Mouse (Mus musculus): Measurements from ENCODE around the gene Sycn.

Sycn gene

DNA sequence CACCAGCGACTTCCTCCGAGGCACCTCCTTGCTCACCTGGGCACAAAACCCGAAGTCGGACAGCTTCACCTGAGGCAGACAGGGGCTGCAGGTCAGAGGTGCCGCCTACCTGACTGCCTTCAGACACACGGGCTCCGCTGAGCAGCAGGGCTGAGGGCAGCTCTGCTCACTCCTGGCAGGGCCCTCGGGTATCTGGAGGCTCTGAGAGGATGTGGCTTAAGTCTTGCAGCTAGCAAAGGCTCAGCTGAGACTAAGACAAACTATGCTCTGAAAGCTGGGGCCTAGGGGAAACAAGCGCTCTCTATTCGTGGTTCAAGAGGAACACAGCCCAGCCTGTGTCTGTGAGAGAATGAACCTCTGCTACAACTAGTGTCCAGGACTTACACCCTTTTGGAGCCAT lies 20.2 kb downstream of the Sycn start:
- no peak for DNase-seq

GRCm38 (mm10) chr7:28561967-28562366 lies 21.3 kb downstream of the Sycn start:
- DNase-seq: no peak

DNA sequence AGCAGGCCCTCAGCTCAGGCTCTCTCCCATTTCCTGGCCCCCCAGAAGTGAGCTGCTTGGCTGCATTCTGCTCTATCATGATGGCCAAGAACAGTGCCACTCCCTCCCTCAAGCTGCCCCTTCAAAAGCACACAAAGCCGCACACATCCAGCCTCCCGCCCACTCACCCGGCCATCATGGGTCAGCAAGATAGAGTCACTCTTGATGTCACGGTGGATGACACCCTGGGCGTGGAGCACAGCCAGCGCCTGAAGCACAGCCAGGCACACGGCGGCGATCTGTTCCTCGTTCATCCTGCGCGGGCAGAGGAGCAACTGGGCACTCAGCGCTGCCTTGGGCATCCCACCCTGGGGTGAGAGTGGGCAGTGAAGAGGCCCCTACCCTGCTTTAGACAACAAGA lies 21.7 kb downstream of the Sycn start:
- DNase-seq: no peak

DNA sequence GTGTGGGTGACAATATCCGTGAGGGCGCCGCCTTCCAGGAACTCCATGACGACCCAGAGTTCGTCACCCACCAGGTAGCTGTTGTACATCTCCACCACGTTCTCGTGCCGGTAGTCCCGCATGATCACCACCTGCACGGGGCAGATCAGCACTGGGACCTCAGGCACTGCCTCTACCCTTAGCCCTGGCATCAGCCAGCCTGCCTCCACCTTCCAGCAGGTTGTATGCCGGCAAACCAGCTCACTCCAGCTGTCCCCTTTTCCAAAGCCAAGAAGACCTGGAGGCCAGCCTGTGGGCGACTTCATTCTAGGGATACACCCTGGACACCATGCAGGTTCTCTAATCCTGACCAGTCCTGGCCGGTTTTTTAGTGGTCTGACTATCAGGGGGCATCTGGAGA lies 22.3 kb downstream of the Sycn start:
- DNase-seq: no peak

DNA sequence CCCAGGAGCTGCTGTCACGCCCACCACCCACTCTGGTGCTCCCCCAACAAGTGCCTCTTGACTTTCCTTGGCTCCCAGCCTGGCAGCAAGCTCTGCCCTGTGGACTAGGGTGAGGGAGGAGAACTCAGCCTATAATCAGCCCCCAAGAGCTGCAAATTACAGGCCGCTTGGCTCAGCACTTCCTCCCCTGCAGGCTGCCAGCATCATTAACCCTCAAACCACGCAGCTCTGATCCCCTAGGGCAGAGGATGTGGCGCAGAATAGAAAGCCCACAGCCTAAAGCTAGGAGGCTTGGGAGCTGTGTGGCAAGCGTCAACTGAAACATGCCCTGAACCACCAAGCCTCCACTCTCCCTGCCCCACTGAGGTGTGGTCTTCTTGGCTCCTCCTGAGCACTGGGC lies 24.7 kb downstream of the Sycn start:
- DNase-seq: no peak

DNA sequence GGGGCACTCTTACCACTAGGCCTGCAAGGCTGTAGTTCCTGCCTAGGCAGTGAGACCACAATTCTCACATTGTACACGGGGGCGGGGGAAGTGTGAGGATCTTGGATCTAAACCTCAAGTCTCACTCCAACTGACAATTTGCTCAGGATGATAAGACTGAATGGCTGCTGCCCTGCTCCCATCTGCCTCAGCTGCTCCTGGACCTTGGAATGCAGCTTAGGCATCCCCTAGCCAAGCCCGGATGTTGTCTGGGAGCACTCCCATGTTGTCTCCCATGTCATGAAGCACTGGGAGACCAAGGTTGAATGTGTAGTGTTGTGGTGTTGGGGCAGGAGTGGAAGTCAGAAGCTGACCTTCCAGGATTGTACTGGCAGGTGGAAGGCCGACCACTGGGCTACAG lies 26.9 kb downstream of the Sycn start:
- no peak for DNase-seq

GRCm38 (mm10) chr7:28568253-28568652 lies 27.6 kb downstream of the Sycn start:
- DNase-seq: peak; percentile 92

GRCm38 (mm10) chr7:28570291-28570981 lies 29.8 kb downstream of the Sycn start:
- peak; percentile 95 for DNase-seq

GRCm38 (mm10) chr7:28570982-28571682 lies 30.4 kb downstream of the Sycn start:
- DNase-seq: no peak

DNA sequence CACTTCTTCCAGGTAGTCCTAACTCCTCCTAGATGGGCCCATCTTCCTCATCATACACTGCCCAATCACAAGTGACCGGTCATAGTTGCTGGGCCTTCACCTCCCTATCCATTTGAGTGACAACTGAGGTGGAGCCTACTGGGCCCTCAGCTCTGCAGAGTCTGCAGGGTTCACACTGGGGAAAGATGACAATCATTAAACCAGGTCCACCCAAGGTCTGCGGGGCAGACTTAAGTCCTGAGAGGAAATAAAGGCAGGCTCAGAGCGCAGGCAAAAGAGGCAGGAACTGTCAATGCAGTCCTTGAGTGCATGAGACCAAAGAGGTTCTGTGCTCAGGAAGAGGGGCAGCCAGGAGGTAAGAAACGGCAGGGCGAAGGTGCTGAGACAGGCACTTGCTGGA lies 32.0 kb downstream of the Sycn start:
- no peak for DNase-seq

DNA sequence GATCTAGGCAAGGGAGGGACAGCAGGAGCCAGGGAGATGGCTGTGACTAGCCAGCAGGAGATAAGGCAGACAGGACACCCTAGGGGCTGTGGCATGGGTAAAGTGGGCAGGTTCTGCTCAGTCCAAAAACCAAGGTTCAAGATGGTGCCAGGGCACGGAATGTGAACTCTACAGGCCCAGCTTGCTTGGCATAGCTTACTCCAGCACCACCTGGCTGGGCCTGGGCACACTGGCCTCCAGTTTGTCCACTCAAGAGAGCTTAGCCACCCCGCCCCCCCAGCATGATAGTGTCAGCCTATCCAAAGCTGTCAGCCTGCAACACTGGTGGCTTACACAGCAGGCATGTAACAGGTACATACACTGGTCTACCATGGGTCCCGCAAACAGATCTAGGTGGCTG lies 32.6 kb downstream of the Sycn start:
- no peak for DNase-seq

GRCm38 (mm10) chr7:28575597-28575996 lies 34.9 kb downstream of the Sycn start:
- no peak for DNase-seq

GRCm38 (mm10) chr7:28576271-28576914 lies 35.7 kb downstream of the Sycn start:
- peak; percentile 97 for DNase-seq

GRCm38 (mm10) chr7:28577826-28578542 lies 37.3 kb downstream of the Sycn start:
- DNase-seq: no peak

GRCm38 (mm10) chr7:28578543-28579053 lies 37.9 kb downstream of the Sycn start:
- no peak for DNase-seq

DNA sequence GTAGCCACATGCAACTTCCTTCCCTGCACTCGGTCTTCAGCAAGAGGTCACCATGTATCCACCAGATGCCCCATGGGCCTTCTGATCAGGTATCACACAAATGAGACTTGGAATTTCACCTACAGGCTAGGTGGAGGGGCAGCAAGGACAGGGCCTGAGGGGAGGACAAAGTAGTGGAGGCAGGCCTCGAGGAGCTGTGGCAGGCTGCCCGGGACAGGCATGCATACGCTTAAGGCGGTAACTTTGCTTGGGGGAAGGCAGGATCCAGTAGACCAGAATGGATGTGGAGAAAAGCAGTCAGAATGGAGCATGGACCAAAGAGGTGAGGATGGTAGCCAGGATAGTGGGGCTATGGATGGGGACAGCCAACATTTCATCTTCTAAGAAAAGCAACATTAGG lies 39.1 kb downstream of the Sycn start:
- no peak for DNase-seq

GRCm38 (mm10) chr7:28581721-28582120 lies 41.0 kb downstream of the Sycn start:
- DNase-seq: no peak

GRCm38 (mm10) chr7:28582841-28583240 lies 42.2 kb downstream of the Sycn start:
- no peak for DNase-seq

DNA sequence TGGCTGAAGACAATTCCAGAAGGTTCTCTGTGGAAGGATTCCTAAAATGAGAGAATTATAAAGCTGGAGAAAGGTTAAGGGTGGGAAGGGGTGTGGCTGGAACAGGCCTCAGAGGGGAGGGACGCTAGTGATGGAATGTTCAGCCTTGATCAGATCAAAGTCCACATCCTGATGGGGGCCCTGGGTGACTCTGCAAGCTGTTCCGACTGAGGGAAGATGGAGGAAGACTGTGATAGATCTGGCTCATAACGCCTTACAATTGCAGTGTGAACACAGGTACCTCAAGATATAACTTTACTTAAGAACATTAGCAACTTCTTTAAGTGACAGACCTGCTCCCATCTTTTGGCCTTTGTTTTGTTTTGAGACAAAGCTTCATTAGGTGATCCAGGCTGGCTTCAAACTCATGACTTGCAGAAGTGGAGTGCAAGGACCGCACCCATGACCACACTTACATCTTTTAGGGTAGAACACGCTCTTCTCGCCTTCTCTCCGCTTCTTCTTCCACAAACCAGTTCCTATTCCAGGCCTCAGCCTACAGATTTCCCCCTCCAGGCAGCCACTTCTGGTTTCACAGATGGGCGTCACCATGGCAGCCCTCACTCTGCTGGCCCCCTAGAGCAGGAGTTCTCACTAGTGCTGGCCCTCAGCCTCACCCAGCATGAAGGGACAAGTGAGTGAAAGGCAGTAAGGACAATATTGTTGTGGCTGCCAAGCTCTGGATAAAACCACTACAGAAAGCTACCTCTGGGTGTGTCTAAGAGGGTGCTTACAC lies 43.1 kb downstream of the Sycn start:
- DNase-seq: peak; percentile 94

DNA sequence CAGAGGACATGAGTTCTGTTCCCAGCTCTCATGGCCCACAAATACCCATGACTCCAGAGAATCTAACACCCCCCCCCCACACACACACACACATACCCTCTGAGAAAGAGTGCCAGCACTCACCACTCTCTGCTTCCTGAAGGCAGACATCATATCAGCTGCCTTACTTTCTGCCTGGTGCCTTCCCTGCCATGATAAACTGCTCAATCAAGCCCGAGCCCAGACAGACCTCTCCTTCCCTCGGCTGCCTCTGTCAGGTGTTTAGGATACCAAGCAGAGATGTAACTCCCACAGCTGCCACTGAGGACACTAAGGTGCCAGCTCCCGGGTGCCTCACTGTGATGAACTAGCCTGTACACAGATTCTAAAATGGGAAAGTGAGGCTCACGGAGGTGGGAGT lies 43.8 kb downstream of the Sycn start:
- no peak for DNase-seq

DNA sequence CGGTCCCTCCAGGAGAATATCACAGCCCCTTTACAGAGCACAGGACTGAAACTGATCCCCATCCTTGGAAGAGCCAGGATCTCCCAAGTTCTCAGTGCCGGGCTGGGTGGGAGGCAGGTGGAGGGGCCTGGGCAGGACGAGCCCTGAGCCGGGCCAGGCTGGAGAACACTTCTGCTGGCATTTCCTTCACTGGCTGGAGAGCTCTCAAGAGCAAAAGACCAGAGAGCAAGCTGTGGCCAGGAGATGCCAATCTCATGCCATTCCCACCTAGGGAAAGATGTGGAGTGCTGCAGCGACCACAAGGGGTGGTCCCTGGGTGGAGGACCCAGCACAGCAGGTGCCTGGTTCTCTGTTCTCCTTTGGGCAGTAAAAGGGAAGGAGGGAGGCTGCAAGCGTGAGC lies 44.3 kb downstream of the Sycn start:
- no peak for DNase-seq

DNA sequence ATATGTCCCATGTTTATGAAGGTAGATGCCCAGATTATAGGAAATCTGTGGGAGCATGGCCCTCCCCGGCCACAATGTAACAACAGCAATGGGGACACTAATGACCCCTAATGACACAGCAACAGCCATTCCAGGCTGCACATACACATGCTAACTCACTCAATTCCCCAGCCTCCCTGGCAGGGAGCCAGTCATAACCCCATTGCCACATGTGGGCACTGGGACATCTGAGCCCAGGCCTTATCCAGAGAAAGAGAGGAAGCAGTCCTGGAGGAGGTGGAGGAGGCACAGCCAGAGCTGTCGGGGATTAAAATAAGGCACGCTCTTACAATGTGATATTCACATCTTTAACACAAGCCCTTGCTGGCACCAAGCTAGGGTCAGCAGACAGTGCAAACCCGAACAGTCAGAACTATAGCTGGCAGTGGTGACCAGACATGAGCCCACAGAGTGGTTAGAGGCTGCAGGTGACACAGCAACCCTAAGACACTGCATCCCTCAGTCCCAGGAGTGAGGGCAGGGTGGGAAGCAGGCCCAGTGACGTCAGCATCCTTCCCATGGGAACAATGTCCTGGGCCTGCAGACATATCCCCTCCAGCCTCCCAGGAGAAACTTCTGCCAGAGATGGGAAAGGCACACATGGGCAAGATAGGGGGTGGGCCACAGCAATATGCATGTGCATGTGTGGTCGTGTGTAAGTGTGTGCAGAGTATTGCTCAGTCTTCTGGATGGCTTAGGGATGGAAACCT lies 46.2 kb downstream of the Sycn start:
- DNase-seq: peak; percentile 93

Measured in heart, adult 11 months (tissue).